Comparison of ENCODE assay signal across 24 mouse cellular contexts in genomic region chr9:34706350-34706873, GRCm38 (mm10).
DNase-seq lines count a peak whose midpoint lies in the region; ATAC-seq lines count a peak whose summit lies in the region.
"Had no signal": no experiment of that assay in that cellular context is flagged by ENCODE, and none has a peak within 500 bp of the region (broad histone marks: within the 10 kb centered on the region; RNA-seq: fewer than 3 reads in every experiment).

No protein-coding gene starts in this region.

- no peak for DNase-seq in forebrain, embryonic 11.5 days (ENCODE audit: low spot score)
- no peak for DNase-seq in forebrain, embryonic 10.5 days (ENCODE audit: extremely low spot score, low spot score)
- no peak for DNase-seq in hindbrain, embryonic 10.5 days (ENCODE audit: low spot score)
- peak; percentile 43 for DNase-seq in retina, postnatal 1 day
- no peak for DNase-seq in retina, embryonic 14.5 days (ENCODE audit: low spot score)
- no peak for DNase-seq in thymus, postnatal 4 days
- DNase-seq: adrenal gland, adult 8-10 months; cerebellum, adult 8-10 months; cerebellum, postnatal 36 days; heart, postnatal 10 days; kidney, adult 2 months; kidney, postnatal 36 days; left cerebral cortex, postnatal 4 days; liver, postnatal 0 days; lung, postnatal 36 days; right cerebral cortex, postnatal 25 days; spleen, adult 18-20 months; thymus, postnatal 14 days had no signal

- no peak overlapping the region for H3K27ac ChIP-seq in forebrain, embryonic 11.5 days (ENCODE audit: low read depth, low read length)
- no peak overlapping the region for H3K27ac ChIP-seq in forebrain, embryonic 10.5 days
- no peak overlapping the region for H3K27ac ChIP-seq in hindbrain, embryonic 16.5 days (ENCODE audit: low read depth, low read length)
- H3K27ac ChIP-seq in hindbrain, embryonic 10.5 days: no peak overlapping the region; the same call in 1 of the 2 replicates
- H3K27ac ChIP-seq in neural tube, embryonic 15.5 days (replicated peaks): 0 out of 2 replicates have a peak overlapping the region, but pooled peaks have one; percentile 18
- H3K27ac ChIP-seq: heart, embryonic 13.5 days; intestine, embryonic 15.5 days; layer of hippocampus, adult 2 months; liver, embryonic 12.5 days had no signal

- H3K9me3 ChIP-seq in forebrain, embryonic 11.5 days (ENCODE audit: control insufficient read depth, low read length): no peaks in the 10 kb centered on the region
- no peaks in the 10 kb centered on the region for H3K9me3 ChIP-seq in forebrain, embryonic 10.5 days
- H3K9me3 ChIP-seq in hindbrain, embryonic 16.5 days (ENCODE audit: control insufficient read depth, low read length): no peaks in the 10 kb centered on the region
- H3K9me3 ChIP-seq in hindbrain, embryonic 10.5 days: no peaks in the 10 kb centered on the region
- H3K9me3 ChIP-seq in neural tube, embryonic 15.5 days (replicated peaks): 0 out of 2 replicates have a peak, but pooled peaks cover 3% of the 10 kb centered on the region
- H3K9me3 ChIP-seq: heart, embryonic 13.5 days; intestine, embryonic 15.5 days; liver, embryonic 12.5 days had no signal

- 0 out of 2 replicates have a peak, but pooled peaks cover 2% of the 10 kb centered on the region for H3K27me3 ChIP-seq in forebrain, embryonic 11.5 days (ENCODE audit: control insufficient read depth, insufficient read depth, low read length)
- H3K27me3 ChIP-seq in forebrain, embryonic 10.5 days (ENCODE audit: poor library complexity, severe bottlenecking): peaks cover 7% of the 10 kb centered on the region; the same call in 1 of the 2 replicates
- no peaks in the 10 kb centered on the region for H3K27me3 ChIP-seq in hindbrain, embryonic 16.5 days (replicated peaks; ENCODE audit: control insufficient read depth, insufficient read depth, low read length)
- no peaks in the 10 kb centered on the region for H3K27me3 ChIP-seq in hindbrain, embryonic 10.5 days (ENCODE audit: insufficient read depth, poor library complexity, severe bottlenecking)
- H3K27me3 ChIP-seq in neural tube, embryonic 15.5 days (replicated peaks): no peaks in the 10 kb centered on the region
- H3K27me3 ChIP-seq: heart, embryonic 13.5 days; intestine, embryonic 15.5 days; liver, embryonic 12.5 days had no signal

- peaks cover 2% of the 10 kb centered on the region; the same call in 1 of the 2 replicates for H3K4me1 ChIP-seq in forebrain, embryonic 11.5 days (replicated peaks; ENCODE audit: control insufficient read depth, insufficient read depth, low read length)
- H3K4me1 ChIP-seq in forebrain, embryonic 10.5 days: peaks cover 29% of the 10 kb centered on the region
- peaks cover 17% of the 10 kb centered on the region for H3K4me1 ChIP-seq in hindbrain, embryonic 16.5 days (ENCODE audit: control insufficient read depth, insufficient read depth, low read depth, low read length)
- H3K4me1 ChIP-seq in hindbrain, embryonic 10.5 days (replicated peaks): peaks cover 31% of the 10 kb centered on the region
- peaks cover 33% of the 10 kb centered on the region for H3K4me1 ChIP-seq in neural tube, embryonic 15.5 days
- H3K4me1 ChIP-seq: heart, embryonic 13.5 days; liver, embryonic 12.5 days had no signal

- H3K36me3 ChIP-seq in forebrain, embryonic 11.5 days (ENCODE audit: control insufficient read depth, insufficient read depth, low read length): no peaks in the 10 kb centered on the region
- no peaks in the 10 kb centered on the region for H3K36me3 ChIP-seq in forebrain, embryonic 10.5 days (replicated peaks)
- H3K36me3 ChIP-seq in hindbrain, embryonic 16.5 days (ENCODE audit: control insufficient read depth, insufficient read depth, low read length): no peaks in the 10 kb centered on the region
- no peaks in the 10 kb centered on the region for H3K36me3 ChIP-seq in hindbrain, embryonic 10.5 days
- no peaks in the 10 kb centered on the region for H3K36me3 ChIP-seq in neural tube, embryonic 15.5 days
- H3K36me3 ChIP-seq: heart, embryonic 13.5 days; intestine, embryonic 15.5 days; liver, embryonic 12.5 days had no signal

- H3K4me2 ChIP-seq in forebrain, embryonic 11.5 days (ENCODE audit: low read depth, low read length, severe bottlenecking): no peak overlapping the region
- H3K4me2 ChIP-seq in hindbrain, embryonic 16.5 days (ENCODE audit: low read length): no peak overlapping the region
- H3K4me2 ChIP-seq in neural tube, embryonic 15.5 days: no peak overlapping the region
- H3K4me2 ChIP-seq: heart, embryonic 13.5 days; intestine, embryonic 15.5 days; liver, embryonic 12.5 days had no signal

- no peak overlapping the region for H3K4me3 ChIP-seq in forebrain, embryonic 11.5 days (ENCODE audit: low read depth, low read length)
- no peak overlapping the region for H3K4me3 ChIP-seq in forebrain, embryonic 10.5 days
- H3K4me3 ChIP-seq in hindbrain, embryonic 16.5 days (ENCODE audit: low read length): no peak overlapping the region
- no peak overlapping the region for H3K4me3 ChIP-seq in hindbrain, embryonic 10.5 days
- H3K4me3 ChIP-seq in neural tube, embryonic 15.5 days (replicated peaks): no peak overlapping the region
- H3K4me3 ChIP-seq: heart, embryonic 13.5 days; intestine, embryonic 15.5 days; layer of hippocampus, adult 2 months; liver, embryonic 12.5 days had no signal

- WGBS in forebrain, embryonic 11.5 days: 52% methylated on average over 4 of the region's 4 CpGs
- WGBS in forebrain, embryonic 10.5 days: 45% methylated on average over 4 of the region's 4 CpGs
- WGBS in hindbrain, embryonic 16.5 days: 32% methylated on average over 4 of the region's 4 CpGs
- WGBS in hindbrain, embryonic 10.5 days: 48% methylated on average over 4 of the region's 4 CpGs
- 37% methylated on average over 4 of the region's 4 CpGs for WGBS in neural tube, embryonic 15.5 days

- peak; percentile 44 for ATAC-seq in forebrain, embryonic 11.5 days (replicated peaks; ENCODE audit: low FRiP score)
- ATAC-seq in hindbrain, embryonic 16.5 days: 0 out of 2 replicates have a peak, but pooled peaks have one; percentile 25
- no peak for ATAC-seq in neural tube, embryonic 15.5 days (ENCODE audit: low FRiP score)
- ATAC-seq: intestine, embryonic 15.5 days; liver, embryonic 12.5 days; liver, postnatal 0 days had no signal

- no peak overlapping the region for H3K9ac ChIP-seq in forebrain, embryonic 11.5 days (ENCODE audit: low read length)
- no peak overlapping the region for H3K9ac ChIP-seq in hindbrain, embryonic 16.5 days (ENCODE audit: low read depth, low read length)
- no peak overlapping the region for H3K9ac ChIP-seq in neural tube, embryonic 15.5 days (replicated peaks)
- H3K9ac ChIP-seq: heart, embryonic 13.5 days; intestine, embryonic 15.5 days; liver, embryonic 12.5 days; liver, postnatal 0 days had no signal
